ENCODE assay signal across 13 mouse cellular contexts in the genomic region with DNA sequence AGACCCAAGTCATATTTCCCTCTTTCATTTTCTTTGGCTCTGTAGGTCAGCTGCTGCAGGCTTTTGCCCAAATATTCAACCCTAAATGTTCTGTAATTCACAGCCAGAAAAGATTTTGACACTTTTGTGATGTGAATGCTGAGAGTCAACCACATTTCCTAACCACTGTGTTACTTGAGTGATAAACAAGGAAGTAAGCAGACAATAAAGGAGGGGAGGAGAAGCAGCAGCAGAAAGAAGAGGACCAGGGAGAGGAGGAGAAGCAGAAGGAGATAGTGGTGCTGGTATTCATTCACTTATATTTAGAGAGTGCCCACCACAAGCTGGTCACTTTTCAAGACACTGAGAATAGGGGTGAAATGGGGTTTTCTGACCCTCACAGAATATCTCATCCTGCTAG.
DNase-seq lines count a peak whose midpoint lies in the region; ATAC-seq and TF ChIP-seq lines count a peak whose summit lies in the region.
"Had no signal": no experiment of that assay in that cellular context is flagged by ENCODE, and none has a peak within 500 bp of the region (broad histone marks: within the 10 kb centered on the region; RNA-seq: fewer than 3 reads in every experiment).

No protein-coding gene starts in this region.

- peak overlapping the region; percentile 19; the same call in 1 of the 2 replicates for H3K4me2 ChIP-seq in lung, postnatal 0 days (replicated peaks; ENCODE audit: low read depth, low read length)
- H3K4me2 ChIP-seq in neural tube, embryonic 12.5 days (replicated peaks) = 0 out of 2 replicates have a peak overlapping the region, but pooled peaks have one; percentile 10
- no peak overlapping the region for H3K4me2 ChIP-seq in liver, postnatal 0 days (ENCODE audit: low read depth, low read length)
- H3K4me2 ChIP-seq: hindbrain, embryonic 13.5 days had no signal

- peaks cover 2% of the 10 kb centered on the region; the same call in 1 of the 2 replicates for H3K4me1 ChIP-seq in kidney, adult 2 months (ENCODE audit: control insufficient read depth, insufficient read depth, low read length)
- no peaks in the 10 kb centered on the region for H3K4me1 ChIP-seq in lung, postnatal 0 days (ENCODE audit: insufficient read depth, low read depth, low read length)
- peaks cover 6% of the 10 kb centered on the region for H3K4me1 ChIP-seq in neural tube, embryonic 12.5 days
- no peaks in the 10 kb centered on the region for H3K4me1 ChIP-seq in liver, postnatal 0 days (ENCODE audit: insufficient read depth)
- H3K4me1 ChIP-seq: hindbrain, embryonic 13.5 days; midbrain, embryonic 10.5 days had no signal

- no peak for TF ChIP-seq POLR2A in kidney, adult 2 months (IDR thresholded peaks at IDR 0.05; ENCODE audit: low read depth, low read length)

- no peak for ATAC-seq in lung, postnatal 0 days
- ATAC-seq in neural tube, embryonic 12.5 days (ENCODE audit: low FRiP score, low read depth) = no peak
- no peak for ATAC-seq in liver, postnatal 0 days

- TF ChIP-seq CTCF in kidney, adult 2 months (conservative IDR thresholded peaks at IDR 0.05; ENCODE audit: insufficient read depth, insufficient read length, low read depth, low read length) = no peak
- no peak for TF ChIP-seq CTCF in lung, postnatal 0 days (IDR thresholded peaks at IDR 0.05)
- TF ChIP-seq CTCF in liver, postnatal 0 days (IDR thresholded peaks at IDR 0.05; ENCODE audit: low read depth) = no peak

- peak; percentile 30 for DNase-seq in kidney, adult 2 months
- no peak for DNase-seq in kidney, adult 11 months
- peak; percentile 24 for DNase-seq in lung, postnatal 0 days (ENCODE audit: low spot score)
- no peak for DNase-seq in lung, postnatal 14 days
- peak; percentile 3 for DNase-seq in kidney, postnatal 14 days
- DNase-seq in liver, postnatal 0 days = no peak
- DNase-seq: cerebellum, adult 8-10 months; liver; retina, postnatal 1 day; thymus, postnatal 25 days had no signal

- no peaks in the 10 kb centered on the region for H3K27me3 ChIP-seq in kidney, adult 2 months (replicated peaks; ENCODE audit: control insufficient read depth, insufficient read depth, low read length)
- H3K27me3 ChIP-seq in lung, postnatal 0 days (replicated peaks; ENCODE audit: insufficient read depth, low read length) = no peaks in the 10 kb centered on the region
- no peaks in the 10 kb centered on the region for H3K27me3 ChIP-seq in neural tube, embryonic 12.5 days (replicated peaks)
- no peaks in the 10 kb centered on the region for H3K27me3 ChIP-seq in liver, postnatal 0 days (ENCODE audit: insufficient read depth, low read length)
- H3K27me3 ChIP-seq: hindbrain, embryonic 13.5 days had no signal

- no peak overlapping the region for H3K4me3 ChIP-seq in kidney, adult 2 months (ENCODE audit: insufficient read depth, low read depth, low read length)
- H3K4me3 ChIP-seq in lung, postnatal 0 days (ENCODE audit: low read depth, low read length) = no peak overlapping the region
- H3K4me3 ChIP-seq in neural tube, embryonic 12.5 days = no peak overlapping the region
- no peak overlapping the region for H3K4me3 ChIP-seq in liver, postnatal 0 days (ENCODE audit: low read depth, low read length)
- H3K4me3 ChIP-seq: hindbrain, embryonic 13.5 days; midbrain, embryonic 10.5 days had no signal

- H3K36me3 ChIP-seq in kidney, adult 2 months (ENCODE audit: control insufficient read depth, insufficient read depth, low read length) = no peaks in the 10 kb centered on the region
- no peaks in the 10 kb centered on the region for H3K36me3 ChIP-seq in lung, postnatal 0 days (ENCODE audit: insufficient read depth, low read length)
- no peaks in the 10 kb centered on the region for H3K36me3 ChIP-seq in neural tube, embryonic 12.5 days
- H3K36me3 ChIP-seq in liver, postnatal 0 days (replicated peaks; ENCODE audit: insufficient read depth, low read length) = no peaks in the 10 kb centered on the region
- H3K36me3 ChIP-seq: hindbrain, embryonic 13.5 days; midbrain, embryonic 10.5 days had no signal

- no peaks in the 10 kb centered on the region for H3K9me3 ChIP-seq in lung, postnatal 0 days (ENCODE audit: low read length)
- no peaks in the 10 kb centered on the region for H3K9me3 ChIP-seq in neural tube, embryonic 12.5 days
- H3K9me3 ChIP-seq in liver, postnatal 0 days (ENCODE audit: low read length) = no peaks in the 10 kb centered on the region
- H3K9me3 ChIP-seq: hindbrain, embryonic 13.5 days; midbrain, embryonic 10.5 days had no signal

- peak overlapping the region; percentile 53; the same call in 1 of the 2 replicates for H3K27ac ChIP-seq in kidney, adult 2 months (ENCODE audit: insufficient read depth, low read depth, low read length)
- H3K27ac ChIP-seq in lung, postnatal 0 days (ENCODE audit: low read length) = no peak overlapping the region
- no peak overlapping the region for H3K27ac ChIP-seq in neural tube, embryonic 12.5 days
- no peak overlapping the region for H3K27ac ChIP-seq in liver, postnatal 0 days (ENCODE audit: low read depth)
- H3K27ac ChIP-seq: hindbrain, embryonic 13.5 days; midbrain, embryonic 10.5 days had no signal

- TF ChIP-seq EP300 in lung, postnatal 0 days (IDR thresholded peaks at IDR 0.05) = no peak
- no peak for TF ChIP-seq EP300 in liver, postnatal 0 days (IDR thresholded peaks at IDR 0.05; ENCODE audit: low read depth)

- no peak overlapping the region for H3K9ac ChIP-seq in lung, postnatal 0 days (replicated peaks; ENCODE audit: low read depth)
- H3K9ac ChIP-seq in neural tube, embryonic 12.5 days = no peak overlapping the region
- no peak overlapping the region for H3K9ac ChIP-seq in liver, postnatal 0 days (replicated peaks)
- H3K9ac ChIP-seq: hindbrain, embryonic 13.5 days had no signal

Comparison
In these comparisons a context has a peak if more than half of its experiments do, and no peak if none do; other contexts are left out.
1. DNase-seq: peak in kidney, adult 2 months (single experiment), lung, postnatal 0 days (single experiment) and kidney, postnatal 14 days (single experiment); none in kidney, adult 11 months (single experiment), lung, postnatal 14 days (single experiment) and liver, postnatal 0 days (single experiment).